Mouse (Mus musculus) brain, embryonic 14.5 days (tissue): ENCODE measurements at regions not wholly inside any gene's neighbourhood (a gene's known extent, or its start where the extent isn't known, plus 50 kb on each side); places are given as distances from the start of the nearest gene placed in this dataset.

ENCODE experiments used
- DNase-seq: peaks from one replicate; pipeline ENCODE4 v3.0.0-alpha.2; 2011; ENCODE audit warnings: low read depth
- CTCF ChIP-seq: fragments of 200-500 bp; IDR thresholded peaks from 2 replicates; pipeline ENCODE4 v1.5.1; 2012; ENCODE audit warnings: inconsistent platforms, mild to moderate bottlenecking, moderate library complexity, borderline replicate concordance; ENCODE audit not compliant: insufficient read depth, insufficient read length; ENCODE audit errors: extremely low read depth
- POLR2A ChIP-seq: fragments of 200-500 bp; IDR thresholded peaks from 2 replicates; pipeline ENCODE4 v1.6.1; 2012; ENCODE audit warnings: mild to moderate bottlenecking, inconsistent platforms, borderline replicate concordance; ENCODE audit not compliant: poor library complexity, insufficient read depth, insufficient read length, severe bottlenecking; ENCODE audit errors: extremely low read depth

GRCm38 (mm10) chr2:78972288-78973117 lies 104.6 kb downstream of the Ube2e3 start:
- DNase-seq = no peak
- TF ChIP-seq CTCF = no peak
- no peak for TF ChIP-seq POLR2A

- TF ChIP-seq POLR2A (no peak), CTCF (no peak)
- no peak for DNase-seq
Observed at GRCm38 (mm10) chr2:78973811-78974210, 105.9 kb downstream of the Ube2e3 start.

GRCm38 (mm10) chr2:78974683-78975392 lies 106.9 kb downstream of the Ube2e3 start:
- no peak for DNase-seq
- TF ChIP-seq POLR2A (no peak), CTCF (no peak)

- no peak for DNase-seq
- TF ChIP-seq CTCF = no peak
- TF ChIP-seq POLR2A = no peak
Observed at GRCm38 (mm10) chr2:78975393-78975774, 107.5 kb downstream of the Ube2e3 start.

- TF ChIP-seq CTCF = no peak
- no peak for TF ChIP-seq POLR2A
- DNase-seq = no peak
Observed at GRCm38 (mm10) chr2:78976084-78976483, 108.2 kb downstream of the Ube2e3 start.

GRCm38 (mm10) chr2:78977632-78978397 lies 109.9 kb downstream of the Ube2e3 start:
- no peak for TF ChIP-seq POLR2A
- no peak for TF ChIP-seq CTCF
- no peak for DNase-seq

GRCm38 (mm10) chr2:78980019-78980418 lies 112.1 kb downstream of the Ube2e3 start:
- no peak for DNase-seq
- TF ChIP-seq CTCF (no peak), POLR2A (no peak)

GRCm38 (mm10) chr2:78980661-78981229 lies 112.8 kb downstream of the Ube2e3 start:
- TF ChIP-seq POLR2A = no peak
- no peak for TF ChIP-seq CTCF
- DNase-seq = no peak

GRCm38 (mm10) chr2:78983347-78983746 lies 115.4 kb downstream of the Ube2e3 start:
- DNase-seq = no peak
- TF ChIP-seq CTCF (no peak), POLR2A (no peak)

- no peak for TF ChIP-seq POLR2A
- no peak for TF ChIP-seq CTCF
- no peak for DNase-seq
Observed at GRCm38 (mm10) chr2:78983944-78984498, 116.1 kb downstream of the Ube2e3 start.
